Mouse (Mus musculus): Measurements from ENCODE around the gene Praf2.

DNA sequence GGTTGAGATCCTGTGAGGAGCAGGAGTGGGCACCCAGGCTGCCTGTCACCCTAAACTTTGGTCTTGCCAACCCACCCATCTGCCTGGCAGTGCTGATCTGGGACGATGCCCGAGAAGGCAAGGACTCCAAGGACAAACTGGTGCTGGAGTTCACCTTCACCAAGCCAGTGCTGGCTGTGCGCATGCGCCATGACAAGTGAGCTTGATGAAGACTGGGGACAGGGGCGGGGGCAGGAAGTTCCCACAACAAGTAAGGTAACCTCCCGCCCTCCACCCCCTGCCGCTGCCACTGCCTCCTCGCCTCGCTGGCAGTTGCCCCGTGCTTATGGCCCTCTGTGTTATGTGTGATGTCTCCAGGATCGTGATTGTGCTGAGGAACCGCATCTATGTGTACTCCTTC lies 2.4 kb upstream of the Praf2 start:
- TF ChIP-seq CTCF (conservative IDR thresholded peaks at IDR 0.05 in 1 of 2, IDR thresholded peaks at IDR 0.05 in 1 of 2; ENCODE audit: low read depth in 2 of 2, low read length in 2 of 2) (no peak), MAX (IDR thresholded peaks at IDR 0.05; ENCODE audit: low read length) (no peak), NRF1 (IDR thresholded peaks at IDR 0.05; ENCODE audit: low read depth, low read length) (no peak), IRF4 (IDR thresholded peaks at IDR 0.05; ENCODE audit: low read depth, low read length) (no peak), KAT2A (IDR thresholded peaks at IDR 0.05; ENCODE audit: insufficient replicate concordance, low read length) (no peak)

Data from CH12.LX (cell line).